Mouse (Mus musculus): Measurements from ENCODE around the gene Ap4e1.
"Not testable (repeated sequence)": the region's sequence is repeated elsewhere in the genome, so short reads cannot be mapped to it uniquely, and the experiment has no call there.

Gene Ap4e1

DNA sequence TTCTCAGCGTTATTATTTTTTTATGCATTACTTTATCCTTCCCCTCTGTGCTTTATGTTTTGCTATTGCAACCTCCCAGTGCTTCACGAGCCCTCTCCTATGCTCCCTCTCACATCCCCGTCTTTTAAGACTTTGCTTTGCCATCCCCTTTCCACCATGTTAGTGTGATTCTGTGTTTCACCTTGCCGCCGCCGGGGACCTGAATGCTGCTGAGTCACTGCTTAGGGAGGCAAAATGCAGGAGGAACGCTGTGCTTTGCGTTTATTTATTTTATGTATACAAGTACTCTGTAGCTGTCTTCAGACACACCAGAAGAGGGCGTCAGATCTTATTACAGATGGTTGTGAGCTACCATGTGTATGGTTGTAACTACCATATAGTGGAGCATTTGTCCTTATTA is 69.1 kb downstream of the Ap4e1 start:
- DNase-seq (ENCODE audit: low spot score), result no peak

DNA sequence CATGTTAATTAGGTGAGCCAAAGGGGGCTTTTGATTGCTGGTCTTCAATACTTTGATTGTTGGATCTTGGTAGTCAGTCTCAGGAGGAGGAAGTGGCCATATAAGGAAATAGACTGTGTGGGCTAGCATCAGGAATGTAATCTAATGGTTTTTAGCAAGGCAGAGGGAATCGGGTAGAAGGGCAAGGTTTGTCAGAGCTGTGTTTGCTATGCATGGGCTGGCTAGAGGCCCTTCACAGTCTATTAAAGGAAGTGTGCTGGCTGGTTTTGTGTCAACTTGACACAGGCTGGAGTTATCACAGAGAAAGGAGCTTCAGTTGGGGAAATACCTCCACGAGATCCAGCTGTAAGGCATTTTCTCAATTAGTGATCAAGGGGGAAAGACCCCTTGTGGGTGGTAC is 70.5 kb downstream of the Ap4e1 start:
- DNase-seq (ENCODE audit: low spot score), result peak; percentile 6

DNA sequence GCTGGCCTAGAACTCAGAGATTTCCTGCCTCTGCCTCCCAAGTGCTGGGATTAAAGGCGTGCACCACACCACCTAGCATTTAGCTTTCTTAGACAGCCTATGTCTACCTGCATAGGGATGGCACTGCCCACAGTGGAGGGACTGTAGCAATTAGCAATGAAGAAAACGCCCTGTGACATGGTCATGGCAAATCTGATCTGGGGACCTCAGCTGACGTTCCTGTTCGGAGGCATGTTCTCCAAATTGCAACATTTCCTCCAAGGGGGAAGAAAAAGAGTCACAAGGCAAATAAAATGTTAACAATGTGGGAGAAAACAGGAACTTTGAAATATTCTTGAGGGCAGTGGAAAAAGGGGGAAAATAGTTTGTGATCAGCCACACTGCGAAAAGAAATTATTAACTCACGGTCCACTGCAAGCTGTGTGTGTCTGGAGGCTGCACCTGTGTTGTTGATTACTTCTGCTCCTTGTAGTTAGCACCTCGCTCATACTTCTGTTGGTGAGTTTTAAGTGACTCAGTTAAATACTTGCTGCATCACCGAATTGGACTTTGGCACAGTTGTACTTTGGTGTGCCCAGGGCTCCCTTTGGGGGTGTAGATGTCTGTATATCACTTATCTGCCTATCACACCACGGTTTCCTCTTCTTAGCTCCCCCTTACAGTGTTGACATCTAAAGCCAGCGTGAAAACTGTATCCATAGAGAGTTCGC is 71.5 kb downstream of the Ap4e1 start:
- DNase-seq (ENCODE audit: low spot score), result peak; percentile 32

DNA sequence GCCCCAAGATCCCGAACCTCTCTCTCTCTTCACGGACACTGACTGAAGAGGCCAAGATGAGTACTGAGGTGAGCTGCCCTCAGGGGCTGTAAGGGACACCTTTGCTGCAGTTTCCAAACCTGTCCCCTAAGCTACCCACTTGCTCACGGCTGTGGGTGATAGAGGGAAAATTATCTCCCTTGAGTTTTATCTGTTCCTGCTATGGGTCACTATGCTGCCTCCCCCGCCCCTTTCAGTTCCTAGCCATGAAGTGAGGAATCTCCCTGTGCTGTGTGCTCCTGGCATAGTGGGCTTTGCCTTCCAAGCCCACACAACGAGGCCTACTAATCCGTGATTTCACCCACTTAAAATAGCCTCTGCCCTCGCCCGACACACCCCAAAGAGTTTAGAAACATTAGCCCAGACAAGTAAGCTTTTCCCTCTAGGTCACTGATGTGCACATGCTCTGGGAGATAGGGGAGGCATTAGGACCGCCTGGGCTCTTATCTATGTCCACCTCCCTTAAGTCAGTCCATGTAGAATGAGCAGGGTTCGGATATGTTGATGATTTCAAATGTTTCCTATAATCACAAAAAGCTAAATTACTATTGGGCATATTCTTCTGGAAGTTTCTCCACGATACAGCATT is 72.2 kb downstream of the Ap4e1 start:
- DNase-seq (ENCODE audit: low spot score), result peak; percentile 4

DNA sequence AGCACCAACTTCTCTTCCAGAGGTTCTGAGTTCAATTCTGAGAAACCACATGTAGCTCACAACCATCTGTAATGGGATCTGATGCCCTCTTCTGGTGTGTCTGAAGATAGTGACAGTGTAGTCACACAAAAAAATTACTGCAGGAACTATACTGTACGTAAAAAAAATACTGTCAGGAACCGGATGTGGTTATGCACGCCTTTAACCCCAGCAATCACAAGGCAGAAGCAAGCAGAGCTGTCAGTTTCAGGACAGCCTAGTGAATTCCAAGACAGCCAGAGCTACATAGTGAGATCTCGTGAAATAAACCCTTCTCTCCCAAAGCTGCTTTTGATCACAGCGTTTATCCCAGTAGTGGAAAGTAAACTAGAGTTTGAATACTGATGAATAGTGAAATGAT is 77.7 kb downstream of the Ap4e1 start:
- DNase-seq (ENCODE audit: low spot score), result no peak

DNA sequence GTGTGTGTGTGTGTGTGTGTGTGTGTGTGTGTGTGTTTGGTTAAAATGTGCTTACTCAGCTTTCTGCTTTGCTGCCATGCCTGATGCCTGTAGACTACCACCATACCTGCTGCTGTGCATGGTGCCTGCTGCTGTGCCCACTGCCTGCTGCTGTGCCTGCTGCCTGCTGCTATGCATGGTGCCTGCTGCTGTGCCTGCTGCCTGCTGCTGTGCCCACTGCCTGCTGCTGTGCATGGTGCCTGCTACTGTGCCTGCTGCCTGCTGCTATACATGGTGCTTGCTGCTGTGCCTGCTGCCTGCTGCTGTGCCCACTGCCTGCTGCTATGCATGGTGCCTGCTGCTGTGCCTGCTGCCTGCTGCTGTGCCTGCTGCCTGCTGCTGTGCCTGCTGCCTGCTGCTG is 81.6 kb downstream of the Ap4e1 start:
- DNase-seq (ENCODE audit: low spot score), result not testable (repeated sequence)

DNA sequence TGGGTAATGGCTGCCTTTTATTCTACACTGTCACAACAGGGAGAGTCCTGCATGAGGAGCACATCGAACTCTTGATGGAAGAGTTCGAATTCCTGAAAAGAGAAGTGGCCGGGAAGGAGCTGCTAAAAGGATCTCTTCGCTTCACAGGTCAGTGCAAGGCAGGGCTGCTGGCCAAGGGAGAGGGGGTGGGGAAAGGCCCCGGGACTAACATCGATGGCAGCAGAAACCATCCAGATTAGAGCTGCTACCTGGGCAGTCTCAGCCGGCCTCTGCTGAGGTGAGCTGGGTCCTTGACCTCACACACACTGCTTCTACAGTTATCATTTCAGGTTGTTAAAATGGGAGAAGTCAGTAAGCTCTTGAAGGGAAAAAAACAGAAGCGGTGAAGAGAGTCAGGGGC is 83.5 kb downstream of the Ap4e1 start:
- DNase-seq (ENCODE audit: low spot score), result no peak

DNA sequence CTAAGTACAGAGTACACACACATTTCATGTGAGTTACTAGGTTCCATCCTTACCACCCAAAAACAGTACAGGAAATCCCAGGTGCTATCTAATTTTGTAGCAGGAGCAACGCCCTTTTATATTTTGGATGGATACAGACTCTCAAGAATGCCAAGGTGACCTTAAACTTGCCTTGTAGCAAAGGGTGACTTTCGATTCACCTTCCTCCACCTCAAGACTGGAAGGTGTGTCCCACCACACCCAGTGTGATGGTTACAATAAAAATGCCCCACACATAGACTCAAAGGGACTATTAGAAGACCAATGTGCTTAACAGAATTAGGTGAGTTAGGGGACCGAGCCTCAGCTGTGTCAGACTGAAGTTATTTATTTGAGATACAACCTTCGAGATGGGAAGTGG is 100.5 kb downstream of the Ap4e1 start:
- DNase-seq (ENCODE audit: low spot score), result no peak
